Mouse (Mus musculus) liver, embryonic 11.5 days (tissue): Measurements from ENCODE around the gene Adam12. TPM values are rescaled to one million over a fixed set of nuclear protein-coding genes. Genes with fewer than 3 reads are reported as not detected.
"Not testable (repeated sequence)": the region's sequence is repeated elsewhere in the genome, so short reads cannot be mapped to it uniquely, and the experiment has no call there.

Source experiments
- ATAC-seq: fragments of 200-750 bp; cut with Nextera tagmentation; replicated peaks from 2 replicates; pipeline ENCODE4 v1.8.0; 2017; ENCODE audit warnings: moderate number of reproducible peaks, mild to moderate bottlenecking, moderate TSS enrichment, moderate library complexity; ENCODE audit not compliant: low FRiP score
- DNase-seq: peaks from one replicate; pipeline ENCODE4 v3.0.0-alpha.2; 2017; ENCODE audit warnings: low spot score
- H3K27ac ChIP-seq: fragments of 300-500 bp; sonication (generic); 2 replicates; pipeline ENCODE4 v1.5.1; 2014; ENCODE audit warnings: mild to moderate bottlenecking, low read depth, low read length, control low read depth
- H3K27me3 ChIP-seq: fragments of 300-500 bp; sonication (generic); replicated peaks from 2 replicates; pipeline ENCODE4 v1.6.1; 2014; ENCODE audit warnings: low read length, mixed read lengths; ENCODE audit not compliant: control insufficient read depth, insufficient read depth
- H3K36me3 ChIP-seq: fragments of 300-500 bp; sonication (generic); 2 replicates; pipeline ENCODE4 v1.6.1; 2014; ENCODE audit warnings: mild to moderate bottlenecking, low read length, moderate library complexity, mixed read lengths; ENCODE audit not compliant: control insufficient read depth, insufficient read depth
- H3K4me1 ChIP-seq: fragments of 300-500 bp; sonication (generic); replicated peaks from 2 replicates; pipeline ENCODE4 v1.6.1; 2014; ENCODE audit warnings: low read length, mixed read lengths; ENCODE audit not compliant: control insufficient read depth, insufficient read depth
- H3K4me2 ChIP-seq: fragments of 300-500 bp; sonication (generic); 2 replicates; pipeline ENCODE4 v1.6.1; 2014; ENCODE audit warnings: mild to moderate bottlenecking, control low read depth, moderate library complexity
- H3K4me3 ChIP-seq: fragments of 300-500 bp; sonication (generic); 2 replicates; pipeline ENCODE4 v1.5.1; 2014; ENCODE audit warnings: low read depth, low read length, control low read depth
- H3K9ac ChIP-seq: fragments of 300-500 bp; sonication (generic); 2 replicates; pipeline ENCODE4 v1.6.1; 2014; ENCODE audit warnings: low read depth, low read length, control low read depth
- H3K9me3 ChIP-seq: fragments of 300-500 bp; sonication (generic); 2 replicates; pipeline ENCODE4 v1.6.1; 2016; ENCODE audit warnings: low read length, inconsistent platforms, mixed read lengths; ENCODE audit not compliant: control insufficient read depth
- WGBS: fragments of 180-500 bp; shearing (Covaris S2); extraction: QIAGEN DNeasy Blood & Tissue Kit; methylation state at CpG from one replicate; pipeline ENCODE4 v1.1.7; 2014; 5-methylcytosine and 5-hydroxymethylcytosine counted together
- polyA plus RNA-seq: library from polyadenylated mRNA; unstranded; fragments of >200 nt; fragmentation: Nextera tagmentation; extraction: Ambion mirVana; gene quantifications from 2 replicates; pipeline ENCODE4 v1.2.1, GENCODE M21; 2014

Adam12 gene
- polyA plus RNA-seq, 1 experiment from 2014 or later: 11.8 TPM

DNA sequence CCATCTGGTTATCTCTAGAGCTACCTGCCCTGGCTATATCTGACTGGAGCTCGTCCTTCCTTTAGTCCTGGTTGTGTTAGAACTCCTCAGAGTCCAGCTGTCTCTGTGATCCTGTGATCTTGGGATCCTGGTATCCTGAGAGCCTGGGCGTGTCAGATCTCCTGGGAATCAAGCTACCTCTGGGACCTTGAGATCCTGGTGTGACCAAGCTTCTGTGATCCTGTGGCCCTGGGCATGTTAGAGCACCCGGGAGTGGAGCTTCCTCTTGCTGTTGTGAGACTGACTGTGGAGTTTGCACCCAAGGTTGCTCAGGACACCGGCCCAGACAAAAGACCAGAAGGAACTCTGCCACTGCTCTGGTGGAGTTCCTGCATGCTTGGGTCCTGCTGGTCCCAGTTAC, 332.6 kb downstream of the Adam12 start:
- no peak overlapping the region for H3K27ac ChIP-seq
- H3K4me3 ChIP-seq: no peak overlapping the region
- DNase-seq: no peak
- no peak overlapping the region for H3K9ac ChIP-seq
- 77% methylated on average over 4 of the region's 4 CpGs for WGBS
- H3K27me3 ChIP-seq: no peaks in the 10 kb centered on the region
- no peak overlapping the region for H3K4me2 ChIP-seq
- no peaks in the 10 kb centered on the region for H3K9me3 ChIP-seq
- no peak for ATAC-seq
- no peaks in the 10 kb centered on the region for H3K36me3 ChIP-seq
- H3K4me1 ChIP-seq: no peaks in the 10 kb centered on the region

DNA sequence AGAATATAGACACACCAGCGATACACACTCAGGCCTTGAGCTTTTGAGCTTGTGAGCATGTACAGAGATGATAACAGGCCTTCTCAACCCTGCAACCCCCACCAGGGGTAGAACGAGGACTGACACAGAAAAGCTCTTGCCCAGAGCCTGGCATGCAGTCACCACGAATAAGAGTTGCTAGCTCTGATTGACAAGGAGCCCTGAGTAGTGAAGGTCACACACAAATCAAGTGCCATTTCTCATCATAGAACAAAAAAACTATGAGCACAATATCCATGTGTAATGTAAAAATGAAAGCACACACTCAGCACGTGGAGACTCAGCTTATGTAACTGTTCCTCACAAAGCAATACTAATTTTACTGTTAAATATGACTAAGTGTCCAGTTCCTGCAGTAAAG, 340.1 kb downstream of the Adam12 start:
- Histone ChIP-seq H3K9me3 (no peaks in the 10 kb centered on the region), H3K4me1 (no peaks in the 10 kb centered on the region), H3K27ac (no peak overlapping the region), H3K36me3 (no peaks in the 10 kb centered on the region), H3K27me3 (no peaks in the 10 kb centered on the region), H3K4me3 (no peak overlapping the region), H3K9ac (no peak overlapping the region), H3K4me2 (no peak overlapping the region)
- WGBS: 64% methylated on average over 4 of the region's 4 CpGs
- DNase-seq (no peak), ATAC-seq (no peak)

DNA sequence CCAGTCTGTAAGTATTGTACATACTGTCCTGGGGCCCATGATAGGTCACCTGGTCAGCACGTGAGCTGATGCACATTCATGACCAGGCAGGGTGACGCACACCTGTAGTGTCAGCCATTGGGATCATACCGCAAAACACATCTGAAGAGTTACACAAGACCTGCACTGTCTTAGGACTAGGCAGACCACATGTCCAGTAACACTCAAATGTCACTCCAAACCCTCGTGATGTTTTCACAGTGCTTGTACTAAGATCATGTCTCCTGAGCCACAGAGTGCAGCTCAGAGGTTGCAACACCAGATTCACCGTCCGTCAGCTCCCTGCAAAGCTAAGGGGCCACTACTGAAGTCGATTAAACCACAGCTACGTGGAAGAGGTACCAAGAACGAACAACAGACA, 340.6 kb downstream of the Adam12 start:
- no peaks in the 10 kb centered on the region for H3K27me3 ChIP-seq
- no peak overlapping the region for H3K4me3 ChIP-seq
- H3K4me2 ChIP-seq: no peak overlapping the region
- H3K9ac ChIP-seq: no peak overlapping the region
- WGBS: 85% methylated on average over 9 of the region's 9 CpGs
- ATAC-seq (no peak), DNase-seq (no peak)
- H3K9me3 ChIP-seq: no peaks in the 10 kb centered on the region
- no peaks in the 10 kb centered on the region for H3K4me1 ChIP-seq
- H3K36me3 ChIP-seq: no peaks in the 10 kb centered on the region
- H3K27ac ChIP-seq: no peak overlapping the region

DNA sequence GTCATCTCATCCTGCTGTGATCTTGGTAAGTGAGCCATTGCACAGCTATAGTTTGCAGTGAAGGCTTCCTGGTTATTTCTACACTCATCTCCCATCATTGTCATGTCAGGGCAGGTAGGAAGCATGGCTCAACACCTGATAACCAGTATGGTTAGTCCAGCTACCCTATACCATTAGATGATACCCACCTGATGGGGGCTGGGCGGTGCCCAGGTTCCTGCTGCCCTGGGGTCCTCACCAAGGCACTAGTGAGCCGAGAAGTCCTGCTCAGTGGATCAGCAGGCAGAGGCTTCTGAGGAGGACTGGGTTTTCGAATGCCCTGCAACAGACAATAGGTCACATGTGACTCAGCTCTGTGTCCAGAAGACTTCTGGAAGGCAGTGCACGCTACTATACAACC, 342.0 kb downstream of the Adam12 start:
- no peak for DNase-seq
- ATAC-seq: no peak
- no peaks in the 10 kb centered on the region for H3K36me3 ChIP-seq
- no peaks in the 10 kb centered on the region for H3K27me3 ChIP-seq
- no peak overlapping the region for H3K4me3 ChIP-seq
- H3K4me1 ChIP-seq: no peaks in the 10 kb centered on the region
- no peaks in the 10 kb centered on the region for H3K9me3 ChIP-seq
- no peak overlapping the region for H3K9ac ChIP-seq
- H3K4me2 ChIP-seq: no peak overlapping the region
- WGBS: 82% methylated on average over 4 of the region's 4 CpGs
- no peak overlapping the region for H3K27ac ChIP-seq

DNA sequence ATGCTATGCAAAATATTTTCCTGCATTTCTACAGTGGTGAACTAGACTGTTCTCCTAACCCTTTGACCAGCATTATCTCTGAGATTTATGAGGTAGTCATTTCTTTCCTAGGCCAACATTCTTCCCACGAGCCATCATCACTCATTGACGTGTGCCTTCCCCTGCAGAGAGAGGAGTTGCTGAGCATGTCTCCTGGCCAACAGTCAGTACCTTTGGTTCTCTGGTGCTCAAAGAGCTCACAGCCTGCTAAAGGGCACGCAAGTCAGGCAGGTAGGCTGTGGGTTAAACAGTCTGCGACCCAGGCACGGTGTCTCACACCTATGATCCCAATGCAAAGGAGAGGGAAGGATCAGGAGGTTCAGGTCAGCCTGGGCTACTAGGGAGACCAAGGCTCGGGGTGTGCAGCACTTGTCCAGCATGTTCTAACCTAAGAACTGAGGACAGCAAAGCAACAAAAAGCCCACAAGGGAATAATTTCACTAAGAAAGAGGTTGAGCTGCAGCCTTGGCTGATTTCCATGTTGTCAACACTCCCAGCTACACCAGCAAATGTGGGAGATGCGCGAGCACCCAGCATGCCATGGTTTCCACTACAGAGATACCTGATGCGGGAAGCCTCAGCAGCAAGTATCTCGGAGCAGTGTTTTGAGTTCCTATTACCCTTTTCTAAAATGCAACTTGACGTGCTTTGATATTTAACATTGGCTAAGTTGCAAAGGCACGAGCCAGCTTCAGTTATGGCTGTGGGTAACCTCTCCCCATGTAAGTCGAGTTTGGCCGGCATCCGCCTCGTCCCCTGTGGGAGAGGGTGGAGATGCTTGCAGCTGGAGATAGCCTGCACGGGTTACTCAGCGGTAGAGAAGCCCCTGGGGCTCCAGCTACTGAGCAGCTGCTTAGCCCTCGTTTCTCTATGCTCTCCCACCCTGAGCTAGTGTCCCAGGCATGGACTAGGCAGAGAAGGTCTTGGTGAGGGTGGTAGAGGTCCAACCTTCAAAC, 342.7 kb downstream of the Adam12 start:
- no peak for ATAC-seq
- WGBS: 77% methylated on average over 19 of the region's 19 CpGs
- Histone ChIP-seq H3K27me3 (no peaks in the 10 kb centered on the region), H3K4me2 (no peak overlapping the region), H3K36me3 (no peaks in the 10 kb centered on the region), H3K27ac (no peak overlapping the region), H3K4me1 (no peaks in the 10 kb centered on the region), H3K4me3 (no peak overlapping the region), H3K9ac (no peak overlapping the region), H3K9me3 (no peaks in the 10 kb centered on the region)
- DNase-seq: no peak

DNA sequence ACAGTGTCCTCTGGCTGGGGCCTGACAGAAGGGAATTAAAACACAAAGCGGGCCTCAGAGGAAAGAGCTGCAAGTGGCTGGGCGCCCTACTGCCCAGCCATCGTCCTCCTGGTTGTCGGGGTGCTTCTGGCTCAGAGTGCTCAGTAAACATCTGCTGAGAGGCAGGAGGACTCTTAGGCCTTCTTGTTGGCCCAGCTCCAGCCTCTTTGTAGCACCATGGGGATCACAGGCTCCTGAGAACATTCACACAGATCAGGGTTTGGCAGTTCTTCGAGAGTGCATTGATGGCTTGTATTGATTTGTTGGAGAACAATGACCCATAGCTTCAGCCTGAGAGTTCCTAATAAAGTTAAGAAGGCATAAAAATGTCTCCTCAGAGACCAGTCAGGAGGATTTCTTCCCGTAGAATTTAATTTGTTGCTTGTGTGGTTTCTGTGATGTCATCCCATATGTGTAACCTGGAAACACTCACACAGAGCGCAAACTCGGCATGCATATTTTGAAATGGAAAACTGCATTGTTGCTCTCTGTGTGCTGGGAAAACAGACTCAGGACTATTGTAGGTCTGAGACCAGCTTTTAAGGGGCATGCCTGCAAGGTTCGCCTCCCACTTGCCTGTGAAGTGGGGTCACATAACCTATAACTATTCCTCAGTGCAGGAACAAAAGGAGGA, 347.1 kb downstream of the Adam12 start:
- not testable (repeated sequence) for ATAC-seq, H3K27me3 ChIP-seq
- WGBS: 88% methylated on average over 5 of the region's 9 CpGs

DNA sequence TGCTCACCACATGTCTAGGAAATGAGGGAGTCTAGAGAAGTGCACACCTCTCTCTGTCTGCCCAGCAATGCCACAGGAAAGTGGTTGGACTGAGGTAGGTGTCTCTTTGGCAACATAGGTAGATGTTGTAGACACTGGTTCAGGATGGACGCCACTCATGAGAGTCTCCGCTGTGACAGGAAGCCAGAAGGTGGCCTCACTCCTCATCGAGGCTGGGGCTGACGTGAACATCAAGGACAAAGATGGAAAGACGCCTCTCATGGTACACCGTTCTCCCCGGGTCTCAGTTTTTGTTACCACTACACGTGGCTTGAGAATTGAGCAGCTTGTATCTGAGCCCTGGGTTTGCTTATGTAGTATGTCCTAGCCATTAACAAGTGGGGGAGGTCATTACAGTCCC, 352.2 kb downstream of the Adam12 start:
- no peak overlapping the region for H3K9ac ChIP-seq
- WGBS: 92% methylated on average over 8 of the region's 8 CpGs
- H3K36me3 ChIP-seq: no peaks in the 10 kb centered on the region
- no peak overlapping the region for H3K4me3 ChIP-seq
- no peaks in the 10 kb centered on the region for H3K4me1 ChIP-seq
- H3K9me3 ChIP-seq: no peaks in the 10 kb centered on the region
- no peak for DNase-seq
- H3K27ac ChIP-seq: no peak overlapping the region
- H3K27me3 ChIP-seq: no peaks in the 10 kb centered on the region
- no peak for ATAC-seq
- no peak overlapping the region for H3K4me2 ChIP-seq

More for the DNA sequence above, 347.1 kb downstream of the Adam12 start:
- not testable (repeated sequence) for H3K4me3 ChIP-seq, H3K27ac ChIP-seq, H3K36me3 ChIP-seq, H3K9me3 ChIP-seq, H3K4me2 ChIP-seq, DNase-seq, H3K4me1 ChIP-seq, H3K9ac ChIP-seq

DNA sequence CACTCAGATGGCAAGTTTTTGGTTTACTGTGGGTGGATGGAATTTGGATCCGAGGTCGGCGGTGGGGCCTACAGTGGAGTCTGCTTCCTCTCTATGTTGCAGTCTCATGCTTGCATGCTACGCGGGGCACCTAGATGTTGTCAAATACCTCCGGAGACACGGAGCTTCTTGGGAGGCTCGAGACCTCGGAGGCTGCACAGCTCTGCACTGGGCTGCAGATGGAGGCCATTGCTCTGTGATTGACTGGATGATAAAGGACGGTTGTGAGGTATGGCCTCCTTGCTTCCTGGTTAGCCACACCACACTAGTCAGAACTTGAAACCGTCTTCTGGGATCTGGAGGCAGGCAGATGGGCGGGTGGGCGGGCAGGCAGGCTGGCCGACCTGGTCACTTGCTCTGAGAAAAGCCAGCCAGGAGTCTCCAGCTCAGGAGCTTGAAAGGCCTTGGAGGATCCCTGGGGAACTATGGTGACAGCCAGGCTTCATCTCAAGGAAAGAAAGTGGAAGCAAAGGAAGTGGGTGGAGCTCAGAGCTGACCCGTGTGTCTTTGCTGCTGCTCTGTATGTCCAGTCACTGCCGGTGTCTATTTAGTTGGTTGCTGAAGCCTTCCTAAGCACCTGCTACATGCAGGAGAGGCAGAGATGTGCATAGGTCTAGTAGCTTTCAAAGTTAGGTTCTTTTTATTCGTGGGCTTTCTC, 355.2 kb downstream of the Adam12 start:
- no peak overlapping the region for H3K4me3 ChIP-seq
- WGBS: 73% methylated on average over 17 of the region's 17 CpGs
- H3K9me3 ChIP-seq: no peaks in the 10 kb centered on the region
- DNase-seq (no peak), ATAC-seq (no peak)
- H3K4me1 ChIP-seq: no peaks in the 10 kb centered on the region
- no peak overlapping the region for H3K27ac ChIP-seq
- no peaks in the 10 kb centered on the region for H3K36me3 ChIP-seq
- H3K9ac ChIP-seq: no peak overlapping the region
- H3K27me3 ChIP-seq: no peaks in the 10 kb centered on the region
- no peak overlapping the region for H3K4me2 ChIP-seq
